Mouse (Mus musculus): Measurements from ENCODE around the gene Cyp1a1. TPM values are rescaled to one million over a fixed set of nuclear protein-coding genes. Genes with fewer than 3 reads are reported as not detected.

Cyp1a1 gene
- total RNA-seq, 4 experiments from 2014 or later = 0.14 to 0.25 (median 0.19) TPM

DNA sequence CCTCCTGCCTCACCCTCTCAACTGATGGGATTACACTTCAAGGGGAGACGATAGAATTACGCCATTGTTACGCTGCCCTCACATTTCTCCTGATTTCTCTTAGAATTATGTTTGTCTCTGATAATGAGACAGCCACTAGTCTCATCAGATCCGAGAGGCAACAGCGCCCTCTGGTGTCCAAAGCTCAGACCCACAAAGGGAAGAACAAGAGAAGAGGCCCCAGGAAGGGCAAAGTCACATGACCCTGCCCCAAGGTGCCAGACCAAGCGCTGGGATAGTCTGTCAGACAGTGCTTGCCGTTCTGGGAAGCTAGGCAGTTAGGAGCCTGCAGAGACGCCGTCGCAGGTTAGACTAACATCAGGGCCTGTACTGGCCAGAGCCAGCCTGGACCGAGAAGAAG lies 32.0 kb upstream of the Cyp1a1 start:
- DNase-seq (ENCODE audit: low spot score in 2 of 2) = peak; percentile 79 to 96

DNA sequence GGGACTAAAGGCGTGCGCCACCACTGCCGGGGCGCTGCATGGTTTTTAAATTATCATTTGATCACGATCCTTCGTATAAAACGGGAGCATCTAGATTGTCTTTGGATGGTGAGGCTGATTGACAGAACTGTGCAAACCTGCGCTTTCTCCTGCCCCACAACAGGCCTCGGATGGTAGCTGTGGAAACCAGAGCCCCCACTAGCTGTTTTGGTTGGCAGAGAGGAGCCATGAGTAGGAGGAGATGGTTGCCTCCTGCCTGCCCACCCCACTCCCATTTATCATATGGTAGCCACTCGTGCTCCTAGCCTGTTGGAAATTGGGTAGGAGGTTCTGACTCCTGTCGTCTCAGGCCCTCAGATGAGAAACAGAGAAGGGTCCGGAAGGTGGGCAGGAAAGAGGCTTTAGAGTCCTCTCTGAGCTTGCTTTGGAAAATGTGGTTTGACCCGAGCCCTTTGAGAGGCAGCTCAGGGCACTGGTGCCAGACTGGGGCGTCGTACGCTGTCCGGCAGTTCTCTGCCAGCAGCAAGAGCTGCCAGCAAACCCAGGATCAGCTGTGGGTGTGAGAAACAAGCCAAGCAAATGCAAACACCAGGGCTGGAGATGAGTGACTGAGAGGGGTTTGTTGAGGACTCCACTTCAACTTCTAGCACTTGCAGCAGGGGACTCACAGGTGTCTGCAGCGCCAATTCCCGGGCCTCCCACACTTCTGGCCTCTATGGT lies 30.9 kb upstream of the Cyp1a1 start:
- DNase-seq (ENCODE audit: low spot score in 2 of 2) = no peak

DNA sequence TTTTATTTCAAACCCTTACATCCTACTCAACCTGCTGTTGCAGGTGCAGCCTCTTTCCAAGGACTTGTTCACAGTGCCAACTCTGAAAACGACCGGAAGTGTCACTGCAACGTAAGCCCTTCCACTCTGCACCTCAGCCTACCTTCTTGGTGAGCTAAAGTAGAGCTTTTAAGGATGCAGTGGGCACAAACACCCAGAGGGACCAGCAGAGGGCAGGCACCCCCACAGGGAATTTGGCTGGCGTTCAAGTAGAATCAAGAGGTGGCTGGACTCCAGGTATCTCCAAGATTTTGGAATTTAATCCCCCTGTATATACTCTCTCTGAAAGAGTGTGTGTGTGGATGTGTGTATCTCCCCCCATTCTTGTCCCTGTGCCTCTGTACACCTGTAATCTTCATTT lies 29.9 kb upstream of the Cyp1a1 start:
- no peak for DNase-seq (ENCODE audit: low spot score in 2 of 2)

DNA sequence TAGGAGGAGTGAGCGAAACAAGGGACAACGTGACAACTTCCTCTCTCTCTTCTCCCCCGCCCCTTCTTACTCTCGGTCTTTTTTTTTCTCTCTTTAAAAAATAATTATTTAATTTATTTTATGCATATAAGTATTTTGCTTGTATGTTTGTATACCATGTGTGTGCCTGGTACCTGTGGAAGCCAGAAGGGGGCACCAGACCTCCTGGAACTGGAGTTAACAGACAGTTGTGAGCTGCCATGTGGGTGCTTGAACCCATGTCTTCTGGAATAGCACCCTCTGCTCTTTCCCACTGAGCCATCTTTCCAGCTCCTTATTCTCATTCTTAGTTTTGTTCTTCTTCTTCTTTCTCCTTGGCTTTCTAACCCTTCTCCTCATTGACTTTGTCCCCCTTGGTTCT lies 28.8 kb upstream of the Cyp1a1 start:
- no peak for DNase-seq (ENCODE audit: low spot score in 2 of 2)

DNA sequence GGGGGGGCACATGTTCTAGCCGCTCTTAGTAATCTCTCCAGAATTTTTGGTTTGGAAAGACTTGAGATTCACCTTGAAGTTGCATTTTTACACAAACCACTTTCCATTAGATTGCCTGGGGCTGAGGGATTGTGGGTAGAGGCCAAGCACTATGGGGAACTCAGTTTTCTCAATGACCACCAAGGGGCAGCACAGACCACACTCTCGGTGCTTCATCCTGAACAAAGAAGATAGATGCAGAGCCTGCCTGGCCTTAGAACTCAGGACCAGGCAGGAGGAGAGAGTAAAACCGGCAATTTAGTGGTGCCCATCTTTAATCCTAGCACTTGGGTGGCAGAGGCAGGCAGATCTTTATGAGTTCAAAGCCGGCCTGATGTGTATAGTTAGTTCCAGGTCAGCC lies 28.0 kb upstream of the Cyp1a1 start:
- DNase-seq (ENCODE audit: low spot score in 2 of 2) = peak; percentile 36 to 53

DNA sequence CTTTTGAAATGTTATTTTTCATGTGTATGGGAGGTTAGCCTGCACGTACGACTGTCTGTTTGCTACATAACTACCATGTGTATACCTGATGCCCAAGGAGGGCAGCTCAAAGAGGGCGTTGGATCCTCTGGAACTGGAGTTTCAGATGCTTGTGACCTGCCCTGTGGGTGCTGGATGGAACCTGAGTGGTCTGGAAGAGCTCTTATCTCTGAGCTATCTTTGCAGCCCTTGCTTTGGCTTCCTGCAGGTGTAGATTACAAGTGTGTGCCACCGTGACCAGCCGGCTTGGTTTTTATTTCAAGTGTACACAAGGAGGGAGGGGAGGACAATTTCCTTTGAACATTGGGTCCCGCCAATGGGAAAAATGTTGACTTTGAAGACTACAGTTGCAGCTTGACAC lies 27.2 kb upstream of the Cyp1a1 start:
- no peak for DNase-seq (ENCODE audit: low spot score in 2 of 2)

DNA sequence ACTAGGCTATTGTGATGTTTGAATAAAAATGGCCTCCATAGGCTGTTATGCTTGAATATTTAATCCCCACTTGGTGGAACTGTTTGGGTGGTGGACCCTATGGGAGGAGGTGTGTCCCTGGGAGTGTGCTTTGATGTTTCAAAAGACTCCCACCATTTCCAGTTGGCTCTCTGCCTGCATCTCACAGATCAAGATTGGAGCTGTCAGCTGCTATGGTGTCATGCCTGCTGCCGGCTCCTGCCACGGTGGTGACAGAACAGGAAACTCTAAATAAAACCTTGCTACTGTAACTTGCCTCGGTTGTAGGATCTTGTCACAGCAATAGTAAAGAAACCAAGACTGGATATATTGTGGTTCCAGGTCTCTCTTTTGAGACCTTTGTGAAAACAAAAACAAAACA lies 26.2 kb upstream of the Cyp1a1 start:
- no peak for DNase-seq (ENCODE audit: low spot score in 2 of 2)

DNA sequence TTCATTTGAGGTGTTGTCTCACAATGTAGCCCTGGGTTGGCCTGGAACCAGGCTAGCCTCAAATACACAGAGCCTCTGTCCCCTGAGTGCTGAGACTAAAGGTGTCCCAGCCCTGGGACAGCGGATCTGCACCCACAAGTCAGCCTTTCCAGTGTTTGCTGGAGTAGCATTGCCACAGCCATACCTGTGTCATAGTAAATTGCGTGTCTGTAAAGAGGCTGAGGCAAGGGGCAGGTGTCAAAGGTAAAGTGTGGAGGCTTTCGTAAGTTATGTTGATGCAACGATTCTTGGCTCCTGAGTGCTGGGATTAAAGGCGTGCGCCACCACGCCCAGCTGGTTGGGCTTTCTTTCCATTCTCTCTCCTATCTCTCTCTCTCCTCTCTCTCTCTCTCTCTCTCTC lies 23.1 kb upstream of the Cyp1a1 start:
- no peak for DNase-seq (ENCODE audit: low spot score in 2 of 2)

DNA sequence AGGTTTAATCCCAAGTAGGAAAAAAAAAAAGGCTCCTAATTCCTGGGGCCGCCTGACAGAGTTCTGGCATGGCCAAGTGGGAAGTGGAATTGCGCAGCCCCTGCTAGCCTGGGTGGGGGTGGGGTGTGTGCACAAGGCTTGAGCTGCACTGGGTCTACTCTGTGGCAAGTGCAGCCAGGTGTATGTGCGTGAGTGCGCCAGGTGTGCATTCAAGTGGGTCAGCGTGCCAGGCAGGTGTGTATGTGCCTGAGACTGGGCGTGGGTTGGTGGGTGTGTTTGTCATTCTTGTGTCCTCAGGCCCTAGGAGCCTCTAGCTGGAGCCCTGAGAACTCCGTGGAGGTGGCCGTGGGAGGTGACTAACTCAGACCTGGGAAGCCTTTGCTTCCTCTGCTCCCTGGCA lies 21.2 kb upstream of the Cyp1a1 start:
- DNase-seq (ENCODE audit: low spot score in 2 of 2) = no peak

DNA sequence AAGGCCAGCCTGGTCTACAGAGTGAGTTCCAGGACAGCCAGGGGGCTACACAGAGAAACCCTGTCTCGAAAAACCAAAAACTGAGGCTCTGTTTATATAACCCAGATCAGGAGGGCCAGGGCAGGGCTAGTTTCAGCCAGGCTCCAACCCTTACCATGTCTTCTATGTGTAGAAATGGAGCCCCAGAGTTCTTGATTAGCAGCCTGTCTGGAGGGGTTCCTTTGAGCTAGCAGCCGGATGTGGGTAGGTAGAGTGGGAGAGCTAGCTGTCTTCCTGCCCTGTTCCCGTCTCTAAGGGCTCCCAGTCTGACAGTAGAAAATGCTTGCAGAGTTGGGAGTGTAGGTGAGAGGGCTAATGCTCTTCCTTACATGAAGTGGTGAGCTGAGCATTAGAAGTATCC lies 20.6 kb upstream of the Cyp1a1 start:
- no peak for DNase-seq (ENCODE audit: low spot score in 2 of 2)

DNA sequence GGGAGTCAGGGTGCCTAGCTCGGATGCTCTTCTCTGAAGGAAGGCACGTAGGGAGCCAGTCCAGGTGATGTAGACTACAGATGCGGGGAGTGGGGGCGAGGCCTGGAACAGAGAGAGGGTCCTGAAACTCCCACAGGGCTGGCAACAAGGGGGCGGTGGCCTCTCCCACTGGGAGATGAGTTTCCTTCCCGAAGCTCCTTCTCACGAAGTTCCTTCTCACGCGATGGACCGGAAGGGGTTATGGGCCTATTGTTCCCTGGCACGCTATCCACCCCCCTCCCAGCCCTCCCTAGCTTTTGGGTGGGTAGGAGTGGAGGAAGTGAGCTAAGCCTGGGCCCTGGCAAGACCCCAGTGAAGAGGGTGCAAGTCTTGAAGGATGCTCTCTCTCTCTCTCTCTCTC lies 19.9 kb upstream of the Cyp1a1 start:
- no peak for DNase-seq (ENCODE audit: low spot score in 2 of 2)

DNA sequence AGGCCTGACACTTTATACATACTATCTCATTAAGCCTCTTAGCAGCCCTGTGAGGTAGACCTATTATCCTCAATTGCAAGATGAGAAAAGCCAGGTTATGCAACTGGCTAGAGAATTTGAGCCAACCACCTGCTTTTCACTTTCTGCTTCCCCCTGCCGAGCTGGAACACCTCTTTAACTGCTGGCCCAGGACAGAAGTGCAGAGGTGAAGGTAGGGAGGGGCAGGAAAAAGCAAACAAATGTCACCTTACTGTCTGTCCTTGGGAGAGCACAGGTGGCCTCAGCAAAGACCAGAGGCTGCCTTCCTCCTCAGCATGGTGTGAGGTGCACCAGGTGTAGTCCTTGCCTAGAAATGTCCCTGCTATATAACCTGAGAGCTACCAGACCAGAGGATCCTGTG lies 19.5 kb upstream of the Cyp1a1 start:
- DNase-seq (ENCODE audit: low spot score in 2 of 2) = no peak

DNA sequence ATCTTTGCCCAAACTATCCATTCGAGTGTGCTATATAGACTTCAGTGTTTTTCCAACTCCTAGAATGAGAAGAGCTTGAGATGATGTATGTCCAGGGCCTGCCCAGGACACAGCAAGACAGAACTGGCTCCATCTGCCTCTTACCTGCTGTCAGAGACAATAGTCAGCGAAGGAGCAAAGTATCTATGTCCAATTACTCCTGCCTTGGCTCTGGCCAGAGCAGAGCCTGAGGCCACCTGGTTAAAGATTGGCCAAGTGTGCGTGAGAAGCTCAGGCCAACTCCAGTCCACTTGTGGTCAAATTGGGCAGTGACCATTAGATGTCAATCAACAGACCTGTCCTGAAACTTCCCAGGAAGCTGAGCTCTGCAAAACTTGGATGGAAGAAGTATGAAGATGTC lies 18.2 kb upstream of the Cyp1a1 start:
- DNase-seq (ENCODE audit: low spot score in 2 of 2) = no peak

DNA sequence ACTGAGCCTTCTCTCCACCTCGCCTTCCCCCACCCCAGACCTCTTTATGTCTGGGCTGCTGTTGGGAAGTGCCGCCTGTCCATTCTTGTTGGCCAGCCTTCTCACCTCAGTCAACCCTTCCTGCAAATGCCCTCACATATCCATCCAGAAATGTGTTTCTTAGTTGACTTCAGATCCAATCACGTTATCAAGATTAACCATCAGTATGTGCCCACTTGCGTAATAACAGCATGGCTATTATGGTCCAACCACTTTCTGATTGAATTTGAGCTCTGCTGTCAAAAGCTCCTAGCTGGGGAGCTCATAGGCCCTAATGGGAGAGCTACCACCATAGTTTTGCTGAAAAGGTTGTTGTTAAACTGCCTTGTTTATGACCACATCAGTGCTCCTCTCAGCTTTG lies 16.7 kb upstream of the Cyp1a1 start:
- DNase-seq (ENCODE audit: low spot score in 2 of 2) = no peak

DNA sequence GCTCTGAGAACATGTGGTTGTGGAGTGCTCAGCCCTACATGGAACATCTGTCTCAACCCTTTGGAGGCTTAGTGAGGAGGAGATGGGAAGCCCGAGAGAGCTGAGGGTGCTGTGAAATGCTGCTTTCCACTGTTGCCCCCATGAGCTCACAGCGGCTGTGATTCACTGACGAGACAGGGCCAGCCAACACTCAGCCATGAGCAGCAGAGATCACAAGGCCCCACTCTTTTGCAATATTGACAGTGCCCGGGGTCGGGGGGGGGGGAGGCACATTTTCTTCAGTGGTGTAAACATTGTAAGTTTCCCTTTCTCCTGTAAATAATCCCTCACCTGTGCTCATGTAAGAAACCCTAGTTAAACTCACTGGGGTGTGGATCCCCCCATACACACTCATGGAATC lies 16.2 kb upstream of the Cyp1a1 start:
- DNase-seq (ENCODE audit: low spot score in 2 of 2) = no peak

DNA sequence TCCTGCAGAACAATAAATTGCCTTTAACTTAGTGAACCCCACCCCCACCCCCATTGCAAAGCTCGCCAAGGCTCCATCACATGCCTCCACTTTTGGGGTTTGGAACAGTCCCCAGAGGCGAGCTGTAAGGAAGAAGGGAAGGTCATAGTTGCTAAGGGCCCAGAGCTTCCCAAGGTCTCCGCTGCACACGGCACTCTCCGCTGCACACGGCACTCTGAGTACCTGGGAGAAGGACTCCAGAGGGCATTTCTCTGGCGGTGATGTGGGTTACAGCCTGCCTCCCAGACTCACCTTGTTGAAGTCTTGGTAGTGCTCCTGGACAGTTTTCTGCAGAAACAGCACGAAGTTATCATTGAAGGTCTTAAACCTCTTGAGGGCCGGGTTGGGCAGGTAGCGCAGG lies 6.3 kb upstream of the Cyp1a1 start:
- no peak for DNase-seq (ENCODE audit: low spot score in 2 of 2)

DNA sequence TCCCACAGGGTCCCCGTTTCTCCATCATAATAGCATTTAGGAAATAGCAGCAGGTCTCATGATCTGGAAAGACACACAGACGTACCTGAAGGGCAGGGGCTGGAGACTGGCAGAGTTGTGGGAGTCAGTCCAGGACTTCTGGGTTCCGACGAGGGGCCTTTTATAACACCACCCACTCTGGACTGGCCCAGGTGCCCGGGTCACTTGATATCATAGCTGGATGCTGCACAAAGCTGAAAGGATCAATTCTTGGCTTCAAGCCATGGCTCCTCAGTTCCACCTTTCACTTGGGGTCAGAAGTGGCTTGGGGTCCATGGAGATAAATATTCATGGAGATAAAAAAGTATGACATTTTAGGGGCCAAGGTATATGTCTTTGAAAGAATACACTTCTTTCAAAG lies 4.2 kb upstream of the Cyp1a1 start, which contains the start of gene Cyp1a2:
Cyp1a2 (minus strand) TSS at position 184 of the 400 bp plus-strand sequence.
- DNase-seq (ENCODE audit: low spot score in 2 of 2) = no peak

DNA sequence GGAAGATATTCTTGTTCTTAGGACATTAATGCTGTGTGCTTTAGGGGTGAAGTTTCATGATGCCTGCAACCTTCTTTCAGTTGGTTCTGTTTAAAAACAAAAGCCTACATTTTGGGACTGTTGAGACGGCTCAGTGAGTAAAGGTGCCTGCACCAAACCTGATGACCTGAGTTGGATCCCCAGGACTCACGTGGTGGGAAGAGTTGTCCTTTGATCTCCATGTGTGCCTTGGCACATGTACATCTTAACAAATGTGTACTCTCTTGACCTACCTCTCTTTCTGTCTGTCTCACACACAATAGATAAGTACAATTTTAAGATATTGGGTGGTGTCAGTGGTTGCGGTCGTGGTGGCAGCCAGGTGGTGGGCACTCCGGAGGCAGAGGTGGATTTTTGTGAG lies 1.7 kb upstream of the Cyp1a1 start:
- no peak for DNase-seq (ENCODE audit: low spot score in 2 of 2)

DNA sequence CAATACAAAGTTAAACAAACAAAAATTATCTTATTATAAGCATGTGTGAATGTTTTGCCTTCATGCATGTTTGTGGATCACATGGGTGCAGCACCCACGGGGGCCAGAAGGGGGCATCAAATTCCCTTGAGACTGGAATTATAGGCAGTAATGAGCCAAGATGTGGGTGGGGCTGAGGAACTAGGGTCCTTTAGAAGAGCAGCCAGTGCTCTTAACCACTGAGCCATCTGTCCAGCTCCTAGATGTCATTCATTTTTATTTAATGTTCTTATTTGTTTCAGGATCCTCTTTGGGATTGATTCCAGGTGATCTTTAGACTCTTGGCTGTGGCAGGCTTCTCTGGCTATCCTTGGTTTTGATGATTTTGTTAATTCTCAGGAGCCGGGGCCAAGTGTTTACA lies 430 bp downstream of the Cyp1a1 start:
- no peak for DNase-seq (ENCODE audit: low spot score in 2 of 2)

DNA sequence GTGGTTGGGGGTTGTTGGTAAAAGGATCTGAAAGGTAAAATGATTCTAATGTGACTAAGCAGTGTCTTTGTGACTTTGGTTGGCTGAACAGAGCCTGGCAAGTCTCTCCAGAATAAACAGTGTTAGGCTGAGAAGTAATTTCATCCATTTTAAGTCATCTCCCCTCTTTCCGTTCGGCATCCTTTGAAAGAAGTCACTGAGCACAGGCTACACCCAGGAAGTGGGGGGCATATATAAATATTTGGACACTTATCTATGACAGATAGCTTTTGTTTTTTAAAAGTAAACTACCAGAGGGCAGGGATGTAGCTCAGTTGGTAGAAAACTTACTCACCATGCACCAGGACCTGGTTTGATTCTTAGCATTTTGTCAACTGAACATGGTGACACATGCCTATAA lies 878 bp downstream of the Cyp1a1 start:
- DNase-seq (ENCODE audit: low spot score in 2 of 2) = no peak

DNA sequence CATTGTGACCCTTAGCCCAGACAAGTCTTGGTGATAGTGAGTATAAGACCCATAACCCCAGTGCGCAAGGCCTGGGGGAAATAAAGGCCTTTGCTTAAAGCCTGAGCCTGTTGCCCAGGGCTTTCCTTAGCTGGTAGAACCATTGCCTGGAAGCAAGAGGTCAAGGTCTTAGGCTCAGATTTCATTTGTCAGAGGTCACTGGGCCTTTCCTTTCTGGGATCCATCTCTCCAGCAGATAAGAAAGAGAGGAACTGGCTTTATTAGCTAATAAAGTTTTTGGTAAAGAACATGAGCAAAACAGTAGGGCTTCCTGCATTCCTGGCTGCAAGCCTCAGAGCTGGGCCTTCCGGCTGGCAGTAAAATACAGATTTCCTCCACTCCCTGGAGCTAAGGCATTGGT lies 6.4 kb downstream of the Cyp1a1 start:
- DNase-seq (ENCODE audit: low spot score in 2 of 2) = no peak

DNA sequence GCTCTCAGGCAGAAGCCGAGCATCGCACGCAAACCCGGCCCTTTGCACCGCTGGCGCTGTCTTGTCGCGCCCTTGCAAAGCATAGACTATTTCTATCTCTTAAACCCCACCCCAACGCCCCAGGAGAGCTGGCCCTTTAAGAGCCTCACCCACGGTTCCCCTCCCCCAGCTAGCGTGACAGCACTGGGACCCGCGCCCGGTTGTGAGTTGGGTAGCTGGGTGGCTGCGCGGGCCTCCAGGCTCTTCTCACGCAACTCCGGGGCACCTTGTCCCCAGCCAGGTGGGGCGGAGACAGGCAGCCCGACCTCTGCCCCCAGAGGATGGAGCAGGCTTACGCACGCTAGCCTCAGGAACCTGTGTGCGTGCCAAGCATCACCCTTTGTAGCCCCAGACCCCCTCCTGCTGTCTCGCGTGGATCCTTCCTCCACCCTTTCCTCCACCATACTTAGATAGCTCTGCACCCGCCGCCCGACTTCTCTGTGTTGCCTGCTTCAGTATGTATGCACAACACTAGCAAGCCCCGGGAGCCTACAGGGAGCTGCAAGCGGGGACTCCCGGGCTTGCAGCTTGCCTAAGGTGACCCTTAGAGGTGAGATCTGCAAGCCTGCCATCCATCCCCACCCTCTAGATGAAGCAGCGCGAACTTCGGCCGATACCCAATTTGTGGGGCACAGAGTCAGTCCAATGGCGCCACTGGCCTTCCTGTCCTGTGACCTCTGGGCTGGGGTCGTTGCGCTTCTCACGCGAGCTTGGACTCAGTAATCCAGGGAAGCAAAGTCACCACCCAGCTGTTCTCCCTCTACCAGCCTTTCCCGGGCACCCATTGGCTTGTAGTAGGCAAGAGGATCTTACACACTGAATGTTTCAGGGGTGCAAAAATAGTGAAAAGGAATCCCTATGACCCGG lies 8.9 kb downstream of the Cyp1a1 start:
- DNase-seq (ENCODE audit: low spot score in 2 of 2) = peak; percentile 57 to 62

DNA sequence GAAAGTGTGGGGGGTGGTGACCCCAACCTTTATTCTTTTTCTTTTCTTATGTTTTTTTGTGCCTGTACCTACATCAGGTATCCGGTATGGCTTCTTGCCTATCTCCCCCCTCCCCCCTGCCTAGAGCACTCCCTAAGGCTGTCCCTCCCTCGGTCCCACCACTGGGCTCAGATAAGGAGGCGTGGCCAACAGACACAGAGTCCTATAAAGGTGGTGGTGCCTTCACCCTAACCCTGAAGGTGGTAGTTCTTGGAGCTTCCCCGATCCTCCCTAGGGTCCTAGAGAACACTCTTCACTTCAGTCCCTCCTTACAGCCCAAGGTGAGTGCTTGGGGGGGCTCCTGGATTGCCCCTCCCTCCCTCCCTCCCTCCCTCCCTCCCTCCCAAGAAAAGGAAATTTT lies 9.7 kb downstream of the Cyp1a1 start:
- DNase-seq (ENCODE audit: low spot score in 2 of 2) = no peak
